Mouse (Mus musculus) liver, embryonic 14.5 days (tissue): ENCODE measurements around the gene Cope.

Experiments
- CTCF ChIP-seq: IDR thresholded peaks from 2 replicates; pipeline ENCODE4 v1.5.1; 2016; ENCODE audit warnings: antibody characterized with exemption, low read depth, control low read depth
- EP300 ChIP-seq: IDR thresholded peaks from 2 replicates; pipeline ENCODE4 v1.6.1; 2016; ENCODE audit warnings: antibody characterized with exemption, low read depth

DNA sequence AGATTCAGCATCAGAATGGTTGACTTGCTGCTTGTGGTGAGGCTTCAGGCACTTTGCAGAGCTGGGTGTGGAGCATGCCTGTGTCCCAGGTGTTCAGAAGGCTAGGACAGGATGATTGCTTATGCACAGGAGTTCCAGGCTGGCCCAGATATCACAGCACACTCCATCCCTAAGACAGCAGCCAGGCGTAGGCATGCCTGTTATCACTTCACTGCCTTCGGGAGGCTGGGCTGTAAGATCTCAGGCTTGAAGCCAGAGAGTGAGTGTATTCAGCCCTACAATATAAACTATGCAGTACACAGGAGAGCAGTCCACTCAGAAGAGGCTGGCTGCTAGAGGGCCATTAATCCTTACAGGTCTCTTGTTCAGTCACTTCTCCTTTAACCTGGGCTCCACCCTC, 43.3 kb upstream of the Cope start:
- no peak for TF ChIP-seq CTCF
- TF ChIP-seq EP300 = peak; percentile 19; the same call in 1 of the 2 replicates
